Mouse (Mus musculus) cerebellum, adult 9-11 months (tissue): ENCODE measurements around the gene Col5a2.
"Not testable (repeated sequence)": the region's sequence is repeated elsewhere in the genome, so short reads cannot be mapped to it uniquely, and the experiment has no call there.

Source experiments
- DNase-seq: peaks from one replicate; pipeline ENCODE4 v3.0.0; 2022

Gene Col5a2

DNA sequence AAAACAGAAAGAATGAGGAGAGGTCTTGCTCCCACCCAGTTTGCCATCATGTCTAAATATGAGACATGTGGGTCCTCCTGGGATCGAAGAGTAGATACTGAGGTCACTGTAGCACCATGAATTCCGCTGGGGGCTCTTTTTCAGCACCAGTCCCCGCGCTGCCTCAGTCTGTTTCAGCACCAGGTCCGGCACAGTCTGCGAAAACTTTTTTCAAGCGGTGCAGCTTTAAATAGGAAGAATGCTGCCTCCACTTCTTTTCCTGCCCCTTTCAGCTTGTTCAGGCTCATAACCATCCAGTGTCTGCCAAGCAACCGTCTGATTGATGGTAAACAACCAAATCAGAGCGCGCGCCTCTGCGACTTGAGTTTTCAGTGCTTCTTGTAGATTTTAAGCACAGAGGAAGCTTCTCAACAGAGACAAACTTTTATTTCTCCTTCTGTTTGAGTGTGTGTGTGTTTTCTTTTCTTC is at the start of gene Col5a2:
Gene Col5a2, minus strand, starts transcription at position 418 of the 468 bp plus-strand sequence.
- DNase-seq, result peak; percentile 3

DNA sequence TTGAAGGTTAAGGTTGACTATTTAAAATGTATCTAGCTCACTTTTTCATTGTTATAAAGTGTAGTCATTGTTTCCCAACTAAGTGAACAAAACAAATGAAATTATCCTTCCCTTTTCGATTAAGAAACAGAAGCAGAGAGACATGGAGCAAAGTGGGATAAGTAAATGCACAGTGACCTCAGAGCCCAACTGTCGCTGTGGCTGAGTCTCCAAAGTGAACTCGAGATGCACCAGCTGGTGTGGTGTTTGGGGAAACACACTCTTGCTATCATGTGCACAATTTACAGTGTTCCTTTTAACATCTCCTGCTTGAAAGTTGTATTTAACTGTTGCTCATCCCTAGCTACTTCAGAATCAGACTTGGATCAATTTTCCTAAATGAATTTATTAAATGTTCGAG is 47.4 kb upstream of the Col5a2 start:
- DNase-seq, result no peak

DNA sequence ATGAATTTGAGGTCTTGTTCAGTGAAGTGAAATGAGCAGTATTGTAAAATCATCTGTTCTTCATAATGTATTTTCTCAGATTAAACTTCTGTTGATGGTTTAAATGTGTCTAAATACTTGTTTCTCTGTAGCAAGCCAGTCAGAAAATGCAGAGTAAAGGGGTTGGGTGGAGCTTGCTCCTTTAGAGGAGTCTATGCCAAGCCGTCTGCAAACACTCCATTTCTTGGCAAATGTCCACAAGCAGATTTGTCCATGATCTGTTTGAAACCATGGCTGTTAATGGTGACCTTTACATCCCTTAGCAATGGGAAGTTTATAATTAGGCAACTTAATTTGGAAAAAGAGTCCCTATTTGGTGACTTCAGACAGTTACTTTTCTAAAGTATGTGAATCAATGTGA is 38.8 kb upstream of the Col5a2 start:
- no peak for DNase-seq

DNA sequence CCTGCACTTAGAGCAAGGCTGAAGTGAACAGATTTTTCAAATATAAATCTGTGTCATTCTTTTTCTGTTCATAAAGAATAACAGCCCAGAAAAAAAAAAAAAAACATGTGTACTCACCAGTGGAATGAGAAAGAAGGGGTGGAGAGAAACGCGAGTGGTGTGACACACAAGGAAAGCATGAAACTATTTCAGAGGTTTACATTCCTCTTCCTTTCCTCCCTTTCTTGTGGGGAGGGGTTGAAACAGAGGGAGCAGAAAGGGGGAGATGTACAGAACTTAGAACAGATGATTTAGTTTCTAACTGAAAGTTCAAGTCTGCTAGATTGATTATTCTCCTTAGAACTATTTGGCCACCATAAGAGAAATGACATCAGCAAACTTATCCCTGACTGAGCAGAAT is 38.1 kb upstream of the Col5a2 start:
- no peak for DNase-seq

DNA sequence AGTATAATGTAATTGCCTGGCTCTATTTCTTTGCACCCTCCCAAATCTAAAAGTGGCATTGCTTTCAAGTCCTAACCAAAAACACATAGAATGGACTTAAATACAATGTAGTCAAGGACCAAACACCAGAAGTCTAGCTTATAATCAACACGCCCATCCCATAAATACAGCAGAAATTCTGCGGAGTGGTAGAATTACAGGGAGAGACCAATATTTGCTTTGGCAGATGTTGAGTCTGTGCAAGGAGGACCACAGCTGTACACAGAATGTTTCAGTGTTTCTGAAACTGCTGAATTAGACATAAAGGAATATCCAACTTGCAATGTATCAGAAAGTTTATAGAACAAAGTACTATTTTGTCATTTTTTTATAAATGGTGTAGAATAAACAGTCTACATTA is 28.4 kb upstream of the Col5a2 start:
- DNase-seq, result no peak

DNA sequence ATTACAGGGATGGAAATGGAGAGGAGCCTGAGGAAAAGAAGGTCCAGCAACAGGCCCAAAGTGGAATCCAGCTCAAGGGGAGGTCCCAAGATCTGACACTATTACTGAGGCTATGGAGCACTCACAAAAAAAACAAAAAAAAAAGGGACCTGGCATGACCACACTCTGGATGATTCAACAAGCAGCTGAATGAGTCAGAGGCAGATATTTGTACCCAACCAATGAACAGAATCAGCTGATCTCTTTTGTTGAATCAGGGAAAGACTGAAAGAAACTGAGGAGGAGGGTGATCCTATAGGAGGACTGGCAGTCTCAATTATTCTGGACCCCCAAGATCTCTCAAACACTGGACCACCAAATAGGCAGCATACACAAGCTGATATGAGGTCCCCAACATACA is 24.4 kb upstream of the Col5a2 start:
- DNase-seq, result not testable (repeated sequence)

DNA sequence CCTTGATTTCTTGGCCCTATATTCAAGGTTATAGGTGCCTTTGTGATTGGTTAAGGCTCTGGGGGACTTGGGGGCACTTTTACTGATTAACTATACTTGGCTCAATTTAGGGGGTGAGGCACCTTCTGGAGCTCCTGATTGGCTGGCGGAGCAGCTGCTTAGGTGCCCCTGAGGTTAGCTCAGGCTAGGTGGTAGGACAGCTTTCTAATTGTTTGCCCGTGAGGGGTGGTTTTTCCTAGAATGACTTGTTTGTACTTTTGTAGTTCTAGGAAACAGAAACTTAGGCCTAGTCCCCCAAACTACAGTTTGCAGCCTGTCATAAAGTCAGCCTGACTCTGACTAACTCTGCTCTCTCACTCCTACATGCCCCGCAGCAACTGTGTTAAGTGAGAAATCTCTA is 20.5 kb upstream of the Col5a2 start:
- DNase-seq, result no peak

DNA sequence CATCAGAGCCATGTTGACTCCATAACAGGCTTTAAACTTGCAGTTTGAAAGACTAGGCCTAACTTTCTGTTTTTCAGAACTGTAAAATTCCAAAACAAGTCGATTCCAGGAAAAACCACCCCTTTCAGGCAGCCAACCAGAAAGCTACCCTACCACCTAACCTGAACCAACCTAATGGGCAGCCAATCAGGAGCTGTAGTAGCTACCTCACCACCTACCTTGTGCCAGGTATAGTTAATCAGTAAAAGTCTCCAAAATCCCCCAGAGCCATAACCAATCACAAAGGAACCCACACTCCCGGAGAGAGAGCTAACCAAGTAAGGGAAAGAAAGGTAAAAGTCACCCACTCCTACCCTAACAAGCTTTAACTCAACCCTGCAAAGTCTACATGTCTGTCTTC is 18.4 kb upstream of the Col5a2 start:
- no peak for DNase-seq

DNA sequence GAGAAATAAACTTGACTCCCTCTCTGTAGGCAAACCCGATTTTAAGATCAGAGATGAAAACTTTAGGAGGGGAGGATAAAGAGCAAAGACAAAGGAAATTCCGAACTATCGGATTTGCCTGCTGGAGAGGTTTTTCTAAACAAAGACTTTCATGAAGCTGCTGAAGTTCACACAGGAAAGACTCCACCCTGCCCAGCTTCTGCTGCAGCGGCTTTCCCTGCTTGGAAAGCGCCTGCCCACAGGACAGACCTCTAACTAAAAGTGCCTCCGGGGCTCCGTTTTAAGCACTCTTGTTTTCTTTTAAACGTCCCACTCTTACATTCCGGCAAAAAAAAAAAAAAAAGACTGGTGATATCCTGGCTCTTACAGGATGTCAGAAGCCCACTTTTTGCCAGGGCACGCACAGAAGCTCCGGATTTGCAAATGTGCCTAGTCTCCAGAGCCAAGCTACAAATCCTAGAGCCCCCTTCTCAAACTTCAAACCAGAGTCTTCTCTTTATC is 791 bp downstream of the Col5a2 start:
- no peak for DNase-seq

DNA sequence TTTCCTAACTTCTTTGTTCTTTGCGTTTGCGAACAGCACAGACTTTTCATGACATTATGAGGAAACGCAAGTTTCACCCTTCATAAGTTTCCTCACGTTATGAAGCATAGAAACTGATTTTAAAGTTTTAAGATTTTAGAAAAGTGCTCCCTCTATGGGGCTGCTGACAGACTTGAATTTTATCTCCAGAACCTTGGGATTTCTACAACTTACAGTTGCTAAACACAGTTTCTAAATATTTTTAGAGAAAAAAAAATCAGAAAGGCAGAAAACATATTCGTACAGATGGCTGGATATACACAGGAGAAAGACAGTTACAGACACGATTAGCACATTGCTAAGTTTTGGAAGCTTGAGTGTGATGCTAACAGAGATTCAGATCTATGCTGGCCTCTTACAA is 1.6 kb downstream of the Col5a2 start:
- DNase-seq, result no peak

DNA sequence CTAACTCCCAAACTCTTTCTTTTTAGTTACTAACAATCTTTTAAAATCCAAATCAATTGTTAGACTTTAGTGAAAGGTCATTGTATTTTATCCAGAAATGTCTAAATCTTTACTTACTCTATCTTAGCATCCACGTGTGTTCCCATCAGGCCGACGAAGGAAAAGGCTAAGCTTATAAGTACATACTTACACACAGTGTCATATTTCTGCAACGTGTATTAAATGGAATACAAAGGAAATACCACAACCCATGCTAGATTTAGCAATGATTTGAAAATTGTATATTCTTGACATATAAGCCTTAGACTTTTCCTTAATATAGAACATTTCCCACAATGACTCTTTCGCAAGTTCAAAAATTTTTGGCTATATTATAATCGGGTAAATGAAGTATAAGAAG is 2.6 kb downstream of the Col5a2 start:
- no peak for DNase-seq

DNA sequence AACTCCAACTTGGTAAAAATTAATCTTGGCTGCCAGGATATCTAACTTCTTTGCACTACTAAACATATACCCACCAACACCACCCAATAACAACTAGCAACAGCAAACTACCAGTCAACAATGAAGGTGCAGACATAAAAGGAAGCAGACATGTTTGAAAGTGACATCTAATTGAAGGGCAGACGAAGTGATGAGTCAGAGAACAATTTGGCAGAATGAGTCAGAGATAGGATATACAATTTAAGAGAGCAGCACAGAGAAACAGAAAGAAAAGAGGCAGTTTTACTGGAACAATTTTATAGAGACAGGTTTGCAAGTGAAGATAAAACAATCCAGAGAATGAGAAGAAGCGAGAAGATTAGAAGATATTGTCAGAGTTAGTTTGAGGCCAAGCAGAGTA is 8.1 kb downstream of the Col5a2 start:
- DNase-seq, result no peak

DNA sequence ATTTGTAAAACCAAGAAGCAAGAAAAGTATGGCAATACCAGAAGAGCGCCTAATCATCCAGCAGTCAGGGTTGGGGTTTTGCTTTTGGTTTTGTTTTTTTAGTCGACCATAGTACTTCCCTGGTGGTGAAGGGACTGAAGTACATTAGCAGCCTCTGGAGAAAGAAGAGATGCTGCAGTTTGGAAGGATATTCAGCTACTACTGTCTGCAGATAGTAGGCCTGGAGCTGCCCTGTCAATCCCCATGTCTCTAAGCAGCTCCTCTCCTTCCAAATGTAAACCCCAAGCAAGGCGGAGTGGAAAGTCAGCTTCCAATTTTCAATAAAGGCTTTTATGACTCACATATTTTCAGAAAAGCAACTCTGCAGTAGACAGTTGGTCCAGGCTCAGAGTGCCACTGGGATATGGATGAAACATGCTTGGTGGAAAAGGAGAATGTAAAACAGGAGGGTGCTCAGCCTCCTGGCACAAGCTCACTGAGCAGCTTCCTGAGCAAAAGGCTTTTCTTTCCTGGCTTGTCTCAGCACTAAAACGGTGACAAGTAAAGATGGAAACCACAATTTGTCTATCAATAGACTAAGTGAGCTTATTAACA is 10.9 kb downstream of the Col5a2 start:
- DNase-seq, result no peak

DNA sequence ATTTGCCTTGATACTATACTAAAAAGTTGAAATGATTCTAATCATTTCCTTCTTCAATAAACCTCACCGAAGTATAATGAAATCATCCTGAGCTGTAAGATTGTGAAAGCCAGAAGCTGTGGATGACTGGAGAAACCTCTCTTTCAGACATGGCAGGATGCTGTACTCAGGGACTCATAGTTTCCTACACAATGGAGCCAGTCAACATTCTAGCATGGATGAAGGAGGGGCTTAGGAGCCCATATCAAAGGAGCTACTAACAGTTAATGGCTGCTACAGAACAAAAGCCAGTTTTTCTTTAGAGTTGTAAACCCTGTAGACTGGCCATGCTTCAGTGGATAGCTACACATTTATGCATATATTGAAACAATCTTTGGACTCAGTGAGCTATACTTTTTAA is 12.6 kb downstream of the Col5a2 start:
- DNase-seq, result no peak

DNA sequence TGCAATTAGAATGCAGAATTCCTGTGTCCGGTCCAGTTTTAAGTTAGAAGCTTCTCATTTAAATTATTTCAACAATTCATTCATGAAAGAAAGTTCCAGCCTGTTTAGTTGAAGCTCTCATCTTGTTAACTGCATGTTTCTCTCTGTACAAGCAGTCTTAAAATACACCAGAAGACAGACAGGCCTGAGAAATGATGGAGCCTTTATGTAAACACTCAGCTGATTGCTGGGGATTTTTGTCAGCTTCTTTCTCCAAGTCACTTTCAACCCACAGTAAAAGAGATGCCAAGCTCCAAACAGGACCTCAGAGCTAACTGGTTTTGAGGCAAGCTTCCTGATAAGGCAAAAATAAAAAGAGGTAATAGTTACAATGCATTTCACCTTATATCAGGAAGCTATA is 14.8 kb downstream of the Col5a2 start:
- DNase-seq, result no peak

DNA sequence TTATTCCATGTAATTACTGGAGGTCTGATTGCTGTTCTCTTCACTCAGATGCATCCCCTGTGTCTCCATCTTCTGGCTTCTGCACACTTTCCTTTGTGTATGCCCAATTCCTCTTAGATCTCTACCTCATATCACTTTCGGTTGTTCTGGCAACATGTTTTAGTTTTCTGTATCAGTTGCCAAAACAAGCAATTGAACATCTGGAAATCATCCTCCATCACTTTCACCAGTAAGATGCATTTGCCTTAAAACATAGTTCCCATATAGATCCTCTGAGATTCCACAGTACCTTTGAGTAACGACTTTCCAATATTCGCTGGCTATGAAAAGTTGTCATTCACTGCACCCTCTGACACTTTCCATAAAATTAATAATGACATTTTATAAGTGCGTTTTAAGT is 20.1 kb downstream of the Col5a2 start:
- DNase-seq, result no peak

DNA sequence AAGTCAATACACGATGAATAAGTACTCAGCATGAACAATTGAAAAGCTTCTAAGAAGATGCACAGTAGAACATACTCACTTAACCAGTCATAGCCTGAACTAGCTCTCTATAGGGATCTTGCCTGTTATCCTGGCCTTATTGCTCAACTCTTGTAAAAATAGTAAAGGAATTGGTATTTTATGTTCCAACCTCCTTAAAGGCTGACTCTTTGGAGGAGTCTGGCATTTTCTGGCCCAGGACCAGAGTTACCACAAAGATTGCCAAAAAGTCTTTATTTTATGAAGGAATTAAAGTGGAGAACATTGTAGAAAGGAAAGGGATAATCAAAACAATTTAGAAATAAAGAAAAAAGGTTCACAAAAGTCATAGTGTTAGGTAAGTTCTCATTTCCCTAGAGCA is 21.2 kb downstream of the Col5a2 start:
- no peak for DNase-seq

DNA sequence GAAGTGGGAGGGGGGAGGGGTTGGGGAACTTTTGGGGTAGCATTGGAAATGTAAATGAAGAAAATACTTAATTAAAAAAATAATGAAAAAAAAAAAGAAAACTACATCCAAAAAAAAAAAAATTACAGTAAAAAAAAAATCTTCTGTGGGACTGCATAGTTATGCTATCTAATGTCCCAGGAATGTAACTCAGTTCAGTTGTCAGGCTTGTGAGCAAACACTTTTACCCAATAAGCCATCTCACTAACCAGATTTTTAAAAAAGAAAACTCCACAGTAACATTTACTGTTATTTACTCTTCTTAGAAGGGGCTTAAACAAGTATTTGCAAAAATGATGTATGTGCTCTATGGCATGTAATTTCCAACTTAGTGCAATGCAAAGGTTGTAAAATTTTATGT is 24.0 kb downstream of the Col5a2 start:
- DNase-seq, result no peak

DNA sequence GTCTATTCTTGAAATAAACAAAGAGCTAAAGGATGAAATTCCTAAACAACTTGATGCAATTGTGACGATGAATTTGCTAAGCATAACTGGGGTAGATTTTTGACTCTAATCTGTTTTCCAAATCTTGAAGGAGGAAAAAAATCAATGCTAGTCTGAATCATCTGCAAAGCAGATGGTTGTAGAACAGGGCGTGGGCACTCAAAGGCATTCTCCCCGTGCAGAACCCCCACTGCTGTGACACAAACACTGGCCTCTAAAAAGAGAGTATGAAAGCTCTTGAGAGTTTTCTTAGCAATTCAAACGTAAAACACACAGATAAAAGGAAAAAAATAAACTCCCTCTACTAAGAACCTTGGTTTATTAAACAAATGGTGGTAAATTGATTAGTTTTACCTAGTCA is 30.3 kb downstream of the Col5a2 start:
- DNase-seq, result no peak

DNA sequence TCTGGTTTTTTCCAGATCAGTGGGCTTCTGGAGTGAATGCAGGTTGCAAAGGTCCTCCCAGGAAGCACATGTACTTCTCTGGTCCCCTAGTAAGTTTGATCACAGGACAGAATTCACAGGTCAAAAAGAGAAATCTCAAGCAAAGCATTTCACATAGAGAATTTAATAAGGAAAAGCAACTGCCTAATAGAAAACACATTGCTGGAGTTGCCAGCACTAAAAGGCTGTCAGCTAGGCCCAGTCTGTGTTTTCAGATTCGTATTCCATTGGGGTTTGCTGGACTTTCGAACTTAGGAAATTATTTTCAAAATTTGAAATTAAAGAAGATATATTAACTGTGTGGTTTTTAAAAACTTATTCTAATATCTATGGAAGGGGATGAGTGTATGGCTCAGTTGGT is 42.3 kb downstream of the Col5a2 start:
- DNase-seq, result no peak

DNA sequence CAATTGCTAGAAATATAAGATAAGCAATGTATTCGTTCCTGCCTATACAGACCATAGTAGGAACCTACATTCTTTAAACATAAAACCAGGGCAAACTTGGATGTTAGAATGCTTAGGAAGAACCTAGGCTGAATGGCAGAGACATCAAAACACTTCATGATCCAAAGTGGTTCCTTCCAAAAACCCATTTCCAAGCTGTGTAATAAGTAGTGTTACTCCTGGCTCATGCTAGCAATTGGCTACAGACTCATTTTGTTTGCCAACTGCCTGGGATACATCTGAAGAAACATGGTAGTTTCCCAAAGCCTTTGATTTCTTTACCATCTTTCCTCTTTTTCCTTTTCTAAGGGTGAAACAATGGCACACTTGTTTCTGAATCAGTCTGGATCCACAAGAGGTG is 47.3 kb downstream of the Col5a2 start:
- DNase-seq, result no peak

DNA sequence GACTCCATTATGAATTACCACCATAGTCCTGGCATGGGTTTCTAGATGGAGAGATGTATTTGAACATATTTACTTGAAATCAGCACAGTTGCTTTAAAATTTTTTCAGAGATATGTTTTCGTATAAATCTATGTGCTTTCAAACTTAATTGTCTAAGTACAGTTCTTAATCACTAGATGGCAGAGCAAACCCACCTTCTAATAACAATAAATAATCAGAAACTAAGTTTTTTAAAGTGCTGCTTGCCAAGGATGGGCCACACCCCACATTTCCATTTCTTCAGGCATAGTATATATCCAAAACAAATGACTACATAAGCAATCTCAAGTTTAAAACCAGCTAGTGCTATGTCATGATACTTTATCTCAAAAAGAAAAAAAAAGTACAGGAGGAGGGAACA is 54.2 kb downstream of the Col5a2 start:
- DNase-seq, result no peak

DNA sequence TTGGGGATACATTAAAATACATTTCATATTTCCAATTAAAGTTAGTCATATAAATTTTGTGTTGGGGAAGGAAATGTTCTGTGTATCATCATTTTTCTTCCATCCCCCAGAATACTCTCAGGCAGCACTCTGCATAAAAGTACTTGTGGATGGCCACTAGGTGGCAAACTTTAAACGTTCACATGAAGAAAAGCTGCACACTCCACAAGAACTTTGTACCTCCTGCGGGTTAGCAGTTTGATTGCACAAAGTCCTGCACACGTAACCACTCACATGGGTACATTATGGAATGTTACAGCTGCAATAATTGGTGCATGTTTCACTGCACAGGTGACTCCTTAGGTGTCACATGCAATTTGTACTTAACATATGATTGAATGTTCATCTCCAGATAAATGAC is 71.2 kb downstream of the Col5a2 start:
- DNase-seq, result no peak

DNA sequence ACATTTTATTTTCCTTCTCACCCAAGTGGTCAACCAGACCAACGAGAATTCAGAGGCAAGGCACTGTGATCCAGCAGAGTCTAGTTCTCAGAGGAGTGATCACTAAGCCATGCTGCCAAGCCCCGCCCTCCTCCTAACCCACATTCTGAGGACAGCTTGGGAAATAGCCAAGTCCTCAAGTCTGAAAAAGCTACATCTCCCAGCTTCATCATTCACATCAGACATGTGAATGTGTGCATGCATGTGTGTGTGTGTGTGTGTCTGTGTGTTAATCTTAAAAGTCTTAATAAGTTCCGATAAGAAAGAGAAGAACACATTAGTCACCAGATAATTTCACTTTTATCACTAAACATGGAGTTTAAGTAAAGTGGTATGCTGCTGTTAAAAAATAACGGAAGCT is 72.6 kb downstream of the Col5a2 start:
- no peak for DNase-seq

DNA sequence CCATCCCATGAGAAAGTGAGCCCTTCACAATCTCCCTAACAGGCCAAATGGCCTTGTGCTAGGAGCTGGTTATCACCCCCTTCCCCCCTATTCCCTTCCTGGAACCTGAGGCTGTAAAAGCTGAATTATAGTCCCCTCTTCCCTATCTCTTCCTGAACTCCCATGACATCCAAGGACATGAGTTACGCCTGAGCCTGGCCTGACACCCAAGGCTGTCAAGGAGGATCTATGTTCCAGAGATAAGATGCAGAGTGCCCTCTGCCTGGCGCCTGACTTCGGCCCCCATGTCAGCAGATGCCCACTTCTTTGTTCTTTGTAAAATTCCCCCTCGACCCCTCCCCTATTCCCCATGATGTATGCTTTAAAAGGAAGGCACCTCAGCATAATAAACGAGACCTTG is 73.9 kb downstream of the Col5a2 start:
- DNase-seq, result not testable (repeated sequence)

DNA sequence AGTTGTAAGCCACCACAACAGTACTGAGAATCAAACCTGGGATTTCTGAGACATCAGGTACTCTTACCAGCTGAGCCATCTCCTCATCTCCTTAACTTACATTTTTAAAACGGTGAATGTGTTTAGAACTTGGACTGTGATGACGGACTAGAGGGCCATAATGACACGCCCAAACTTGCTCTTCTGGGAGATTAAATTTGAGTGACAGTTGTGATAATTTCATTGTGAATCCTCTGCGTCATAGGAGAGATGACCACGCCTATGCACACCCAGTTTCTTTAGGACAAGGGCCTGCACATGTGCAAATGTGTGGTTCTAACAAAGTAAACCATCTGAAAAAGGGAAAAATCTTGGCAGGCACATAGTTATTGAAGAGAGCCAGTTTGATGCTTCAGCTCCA is 79.2 kb downstream of the Col5a2 start:
- DNase-seq, result no peak
